Mouse (Mus musculus): ENCODE results near the gene Disc1. TPM values are rescaled to one million over a fixed set of nuclear protein-coding genes. Genes with fewer than 3 reads are reported as not detected.

The Disc1 gene
- polyA plus RNA-seq, 1 experiment from 2014 or later, result 1.8 TPM

Small RNA genes lying within 50 kb of the gene (microRNA-seq; reads per million reads assigned to microRNA genes)
- gene Gm22197, result not detected

Other genes starting within 250 kb of the Disc1 start
- 111 and 113 TPM in 2 replicates for gene Gnpat, start 191.2 kb upstream of the Disc1 start, polyA plus RNA-seq (2016; fragmentation: Nextera tagmentation; extraction: Ambion mirVana)
- gene 2810004N23Rik, start 191.1 kb upstream of the Disc1 start, polyA plus RNA-seq (2016; fragmentation: Nextera tagmentation; extraction: Ambion mirVana), result 40.2 and 42.6 TPM in 2 replicates
- gene Exoc8, start 156.5 kb upstream of the Disc1 start, polyA plus RNA-seq (2016; fragmentation: Nextera tagmentation; extraction: Ambion mirVana), result 15.4 and 17.3 TPM in 2 replicates
- gene Sprtn, start 156.3 kb upstream of the Disc1 start, polyA plus RNA-seq (2016; fragmentation: Nextera tagmentation; extraction: Ambion mirVana), result 12.6 and 15.1 TPM in 2 replicates
- 17.4 and 18.2 TPM in 2 replicates for gene Egln1, start 104.9 kb upstream of the Disc1 start, polyA plus RNA-seq (2016; fragmentation: Nextera tagmentation; extraction: Ambion mirVana)
- 141 and 142 TPM in 2 replicates for gene Tsnax, start 41.2 kb upstream of the Disc1 start, polyA plus RNA-seq (2016; fragmentation: Nextera tagmentation; extraction: Ambion mirVana)

All from neural tube, embryonic 12.5 days (tissue).